ENCODE assay signal across 10 mouse cellular contexts in genomic region chr4:46991959-46992316, GRCm38 (mm10). TPM values are rescaled to one million over a fixed set of nuclear protein-coding genes. Genes with fewer than 3 reads are reported as not detected.
DNase-seq lines count a peak whose midpoint lies in the region; ATAC-seq lines count a peak whose summit lies in the region.
"Had no signal": no experiment of that assay in that cellular context is flagged by ENCODE, and none has a peak within 500 bp of the region (broad histone marks: within the 10 kb centered on the region; RNA-seq: fewer than 3 reads in every experiment).

No protein-coding gene starts in this region.

- no peaks in the 10 kb centered on the region for H3K36me3 ChIP-seq in heart, embryonic 15.5 days
- no peaks in the 10 kb centered on the region for H3K36me3 ChIP-seq in hindbrain, embryonic 11.5 days (ENCODE audit: control insufficient read depth, insufficient read depth, low read length)
- H3K36me3 ChIP-seq in midbrain, embryonic 11.5 days (ENCODE audit: control insufficient read depth, insufficient read depth, low read length) = no peaks in the 10 kb centered on the region
- H3K36me3 ChIP-seq: G1E had no signal

- H3K9me3 ChIP-seq in heart, embryonic 15.5 days (replicated peaks) = no peaks in the 10 kb centered on the region
- no peaks in the 10 kb centered on the region for H3K9me3 ChIP-seq in hindbrain, embryonic 11.5 days (ENCODE audit: control insufficient read depth, low read length)
- H3K9me3 ChIP-seq in midbrain, embryonic 11.5 days (ENCODE audit: control insufficient read depth, low read length) = no peaks in the 10 kb centered on the region

- no peak for DNase-seq in heart, postnatal 36 days
- DNase-seq in R1 (ENCODE audit: low read depth, low spot score) = peak; percentile 41
- no peak for DNase-seq in hindbrain, embryonic 11.5 days (ENCODE audit: low spot score)
- peak; percentile 88 for DNase-seq in midbrain, embryonic 11.5 days (ENCODE audit: low spot score, missing footprints)
- DNase-seq in left cerebral cortex, postnatal 4 days = no peak
- no peak for DNase-seq in cerebellum, adult 11-12 months
- no peak for DNase-seq in kidney, postnatal 25 days
- DNase-seq: lung, postnatal 36 days had no signal

- 0% methylated on average over 29 of the region's 31 CpGs for WGBS in heart, embryonic 15.5 days
- 1% methylated on average over 23 of the region's 31 CpGs for WGBS in hindbrain, embryonic 11.5 days
- under 1% methylated on average over 28 of the region's 31 CpGs for WGBS in midbrain, embryonic 11.5 days

- intact Hi-C loops in heart, postnatal 36 days (cut with DNase I) = no loop called here
- intact Hi-C loops in left cerebral cortex, postnatal 4 days (cut with DNase I) = no loop called here

- peaks cover 88% of the 10 kb centered on the region for H3K27me3 ChIP-seq in heart, embryonic 15.5 days
- peaks cover 56% of the 10 kb centered on the region for H3K27me3 ChIP-seq in hindbrain, embryonic 11.5 days (ENCODE audit: control insufficient read depth, insufficient read depth, low read length)
- H3K27me3 ChIP-seq in midbrain, embryonic 11.5 days (ENCODE audit: control insufficient read depth, insufficient read depth, low read length) = peaks cover 44% of the 10 kb centered on the region

- H3K27ac ChIP-seq in heart, embryonic 15.5 days = no peak overlapping the region
- peak overlapping the region; percentile 65 for H3K27ac ChIP-seq in hindbrain, embryonic 11.5 days (ENCODE audit: low read depth, low read length)
- no peak overlapping the region for H3K27ac ChIP-seq in midbrain, embryonic 11.5 days (ENCODE audit: low read depth, low read length)

- H3K4me3 ChIP-seq in heart, embryonic 15.5 days = peak overlapping the region; percentile 51
- H3K4me3 ChIP-seq in hindbrain, embryonic 11.5 days (ENCODE audit: low read depth, low read length) = peak overlapping the region; percentile 59
- peak overlapping the region; percentile 56 for H3K4me3 ChIP-seq in midbrain, embryonic 11.5 days (ENCODE audit: low read depth, low read length)

- peaks cover 23% of the 10 kb centered on the region for H3K4me1 ChIP-seq in heart, embryonic 15.5 days (replicated peaks)
- H3K4me1 ChIP-seq in hindbrain, embryonic 11.5 days (replicated peaks; ENCODE audit: control insufficient read depth, insufficient read depth, low read length) = peaks cover 7% of the 10 kb centered on the region; the same call in 1 of the 2 replicates
- H3K4me1 ChIP-seq in midbrain, embryonic 11.5 days (ENCODE audit: control insufficient read depth, insufficient read depth, low read length) = peaks cover 11% of the 10 kb centered on the region

- no peak for ATAC-seq in heart, embryonic 15.5 days (replicated peaks; ENCODE audit: insufficient number of reproducible peaks, insufficient read depth, low FRiP score, low read depth)
- ATAC-seq in hindbrain, embryonic 11.5 days (ENCODE audit: low FRiP score) = 0 out of 2 replicates have a peak, but pooled peaks have one; percentile 23
- ATAC-seq in midbrain, embryonic 11.5 days (ENCODE audit: low FRiP score) = no peak

- H3K4me2 ChIP-seq in heart, embryonic 15.5 days = peak overlapping the region; percentile 83
- H3K4me2 ChIP-seq in hindbrain, embryonic 11.5 days (replicated peaks; ENCODE audit: low read depth, low read length) = peak overlapping the region; percentile 97
- H3K4me2 ChIP-seq in midbrain, embryonic 11.5 days = peak overlapping the region; percentile 87

- H3K9ac ChIP-seq in heart, embryonic 15.5 days = no peak overlapping the region
- H3K9ac ChIP-seq in hindbrain, embryonic 11.5 days (ENCODE audit: low read depth, low read length) = peak overlapping the region; percentile 56
- peak overlapping the region; percentile 57 for H3K9ac ChIP-seq in midbrain, embryonic 11.5 days (ENCODE audit: low read length)

RNA-seq across cellular contexts. Expression of gene Gabbr2, which starts 0.3 kb away (rescaled TPM):
- polyA plus RNA-seq in heart, embryonic 15.5 days (2015; fragmentation: Nextera tagmentation; extraction: Ambion mirVana) = 0.04 and 0.06 TPM in 2 replicates
- total RNA-seq in heart, postnatal 36 days (2021) = not detected
- polyA plus RNA-seq in hindbrain, embryonic 11.5 days (2014; fragmentation: Nextera tagmentation; extraction: Ambion mirVana) = 0.54 and 0.71 TPM in 2 replicates
- polyA plus RNA-seq in midbrain, embryonic 11.5 days (2014; fragmentation: Nextera tagmentation; extraction: Ambion mirVana) = 0.38 and 0.39 TPM in 2 replicates
- total RNA-seq in left cerebral cortex, postnatal 4 days (2021) = 100 to 1,000 TPM; 134 to 144 TPM
- polyA plus RNA-seq: G1E had no signal

Comparison
In these comparisons a context has a peak if more than half of its experiments do, and no peak if none do; other contexts are left out.
1. DNase-seq: peak in R1 (single experiment) and midbrain, embryonic 11.5 days (single experiment); none in heart, postnatal 36 days (0 of 2), hindbrain, embryonic 11.5 days (single experiment), left cerebral cortex, postnatal 4 days (single experiment), cerebellum, adult 11-12 months (single experiment) and kidney, postnatal 25 days (0 of 2).
2. Peak in every context shown above with its lines, with median percentiles within 50 percentile points of each other: H3K4me2 ChIP-seq and H3K4me3 ChIP-seq.